Mouse (Mus musculus): ENCODE measurements around the gene Isoc2b. TPM values are rescaled to one million over a fixed set of nuclear protein-coding genes. Genes with fewer than 3 reads are reported as not detected.
A peak's percentile ranks its signal among the peaks of the same experiment; 100 is the strongest.
"Not testable (repeated sequence)": the region's sequence is repeated elsewhere in the genome, so short reads cannot be mapped to it uniquely, and the experiment has no call there.

The Isoc2b gene
- polyA plus RNA-seq, 1 experiment from 2014 or later, result 3.7 TPM

- Histone ChIP-seq H3K27ac (replicated peaks) (no peak overlapping the region), H3K9ac (replicated peaks) (no peak overlapping the region), H3K36me3 (peaks cover 9% of the 10 kb centered on the region; the same call in 1 of the 2 replicates), H3K9me3 (replicated peaks) (no peaks in the 10 kb centered on the region), H3K4me2 (no peak overlapping the region), H3K4me1 (no peaks in the 10 kb centered on the region), H3K27me3 (replicated peaks) (no peaks in the 10 kb centered on the region), H3K4me3 (replicated peaks) (no peak overlapping the region)
- 80% methylated on average over 6 of the region's 6 CpGs for WGBS
- ATAC-seq (ENCODE audit: low FRiP score), result no peak
These were observed 47.7 kb downstream of the Isoc2b start for GRCm38 (mm10) chr7:4822162-4822907.

- 84% methylated on average over 4 of the region's 4 CpGs for WGBS
- Histone ChIP-seq H3K4me2 (no peak overlapping the region), H3K9ac (replicated peaks) (no peak overlapping the region), H3K4me1 (no peaks in the 10 kb centered on the region), H3K9me3 (replicated peaks) (no peaks in the 10 kb centered on the region), H3K4me3 (replicated peaks) (no peak overlapping the region), H3K36me3 (peaks cover 3% of the 10 kb centered on the region; the same call in 1 of the 2 replicates), H3K27me3 (replicated peaks) (no peaks in the 10 kb centered on the region), H3K27ac (replicated peaks) (no peak overlapping the region)
- ATAC-seq (ENCODE audit: low FRiP score), result no peak
These were observed 48.4 kb downstream of the Isoc2b start for GRCm38 (mm10) chr7:4821690-4822089.

- not testable (repeated sequence) for H3K4me2 ChIP-seq; H3K27me3 ChIP-seq (replicated peaks); H3K36me3 ChIP-seq; H3K4me3 ChIP-seq (replicated peaks); ATAC-seq (ENCODE audit: low FRiP score); H3K27ac ChIP-seq (replicated peaks); H3K4me1 ChIP-seq; H3K9ac ChIP-seq (replicated peaks); H3K9me3 ChIP-seq (replicated peaks)
- 97% methylated on average over 7 of the region's 7 CpGs for WGBS
These were observed 49.1 kb downstream of the Isoc2b start for GRCm38 (mm10) chr7:4820925-4821324.

GRCm38 (mm10) chr7:4816559-4816958 is 53.5 kb downstream of the Isoc2b start:
- no peak overlapping the region for H3K9ac ChIP-seq (replicated peaks)
- H3K4me3 ChIP-seq (replicated peaks), result no peak overlapping the region
- H3K4me1 ChIP-seq, result peaks cover 7% of the 10 kb centered on the region
- no peaks in the 10 kb centered on the region for H3K9me3 ChIP-seq (replicated peaks)
- no peak overlapping the region for H3K4me2 ChIP-seq
- H3K27ac ChIP-seq (replicated peaks), result no peak overlapping the region
- no peaks in the 10 kb centered on the region for H3K36me3 ChIP-seq
- H3K27me3 ChIP-seq (replicated peaks), result no peaks in the 10 kb centered on the region
- ATAC-seq (ENCODE audit: low FRiP score), result no peak

- H3K9me3 ChIP-seq (replicated peaks), result no peaks in the 10 kb centered on the region
- H3K4me2 ChIP-seq, result peak overlapping the region; percentile 70
- no peak for ATAC-seq (ENCODE audit: low FRiP score)
- H3K4me3 ChIP-seq (replicated peaks), result peak overlapping the region; percentile 71
- peaks cover 29% of the 10 kb centered on the region for H3K4me1 ChIP-seq
- peak overlapping the region; percentile 24 for H3K9ac ChIP-seq (replicated peaks)
- H3K36me3 ChIP-seq, result peaks cover 17% of the 10 kb centered on the region
- WGBS, result 30% methylated on average over 8 of the region's 8 CpGs
- no peaks in the 10 kb centered on the region for H3K27me3 ChIP-seq (replicated peaks)
- H3K27ac ChIP-seq (replicated peaks), result peak overlapping the region; percentile 99
These were observed 56.8 kb downstream of the Isoc2b start for GRCm38 (mm10) chr7:4813105-4813791.

- ATAC-seq (ENCODE audit: low FRiP score), result peak; percentile 99
- peaks cover 21% of the 10 kb centered on the region for H3K36me3 ChIP-seq
- peak within 1 kb of the TSS; percentile 83 for H3K9ac ChIP-seq (replicated peaks)
- H3K27ac ChIP-seq (replicated peaks), result peak within 1 kb of the TSS; percentile 99
- H3K4me1 ChIP-seq, result peaks cover 29% of the 10 kb centered on the region
- under 1% methylated on average over 62 of the region's 62 CpGs for WGBS
- no peaks in the 10 kb centered on the region for H3K27me3 ChIP-seq (replicated peaks)
- H3K4me3 ChIP-seq (replicated peaks), result peak within 1 kb of the TSS; percentile 71
- H3K9me3 ChIP-seq (replicated peaks), result no peaks in the 10 kb centered on the region
- peak within 1 kb of the TSS; percentile 70 for H3K4me2 ChIP-seq
These were observed 57.6 kb downstream of the Isoc2b start, which contains the start of gene Ube2s for GRCm38 (mm10) chr7:4812303-4813104. Ube2s (minus strand) TSS chr7:4812590.

GRCm38 (mm10) chr7:4811842-4812302 is 58.2 kb downstream of the Isoc2b start:
- H3K4me3 ChIP-seq (replicated peaks), result peak overlapping the region; percentile 71
- peak overlapping the region; percentile 99 for H3K27ac ChIP-seq (replicated peaks)
- peaks cover 29% of the 10 kb centered on the region for H3K4me1 ChIP-seq
- no peaks in the 10 kb centered on the region for H3K9me3 ChIP-seq (replicated peaks)
- peaks cover 27% of the 10 kb centered on the region for H3K36me3 ChIP-seq
- 0% methylated on average over 28 of the region's 36 CpGs for WGBS
- ATAC-seq (ENCODE audit: low FRiP score), result 0 out of 2 replicates have a peak, but pooled peaks have one; percentile 0
- peak overlapping the region; percentile 83 for H3K9ac ChIP-seq (replicated peaks)
- H3K4me2 ChIP-seq, result peak overlapping the region; percentile 70
- no peaks in the 10 kb centered on the region for H3K27me3 ChIP-seq (replicated peaks)

- WGBS, result 37% methylated on average over 10 of the region's 10 CpGs
- H3K27ac ChIP-seq (replicated peaks); ATAC-seq (ENCODE audit: low FRiP score); H3K27me3 ChIP-seq (replicated peaks); H3K9me3 ChIP-seq (replicated peaks): not testable (repeated sequence)
- Histone ChIP-seq H3K36me3 (peaks cover 29% of the 10 kb centered on the region), H3K4me1 (peaks cover 29% of the 10 kb centered on the region), H3K4me2 (peak overlapping the region; percentile 70), H3K9ac (replicated peaks) (peak overlapping the region; percentile 83), H3K4me3 (replicated peaks) (peak overlapping the region; percentile 71)
These were observed 58.9 kb downstream of the Isoc2b start for GRCm38 (mm10) chr7:4811131-4811530.

GRCm38 (mm10) chr7:4806716-4807115 is 63.3 kb downstream of the Isoc2b start:
- 0 out of 2 replicates have a peak, but pooled peaks have one; percentile 32 for ATAC-seq (ENCODE audit: low FRiP score)
- no peaks in the 10 kb centered on the region for H3K27me3 ChIP-seq (replicated peaks)
- H3K27ac ChIP-seq (replicated peaks), result no peak overlapping the region
- H3K4me3 ChIP-seq (replicated peaks), result no peak overlapping the region
- WGBS, result 93% methylated on average over 7 of the region's 7 CpGs
- no peak overlapping the region for H3K9ac ChIP-seq (replicated peaks)
- H3K36me3 ChIP-seq, result peaks cover 46% of the 10 kb centered on the region
- H3K9me3 ChIP-seq (replicated peaks), result no peaks in the 10 kb centered on the region
- no peak overlapping the region for H3K4me2 ChIP-seq
- peaks cover 22% of the 10 kb centered on the region for H3K4me1 ChIP-seq

GRCm38 (mm10) chr7:4802247-4802646 is 67.8 kb downstream of the Isoc2b start:
- H3K36me3 ChIP-seq, result peaks cover 32% of the 10 kb centered on the region
- no peak overlapping the region for H3K4me2 ChIP-seq
- no peaks in the 10 kb centered on the region for H3K9me3 ChIP-seq (replicated peaks)
- no peak for ATAC-seq (ENCODE audit: low FRiP score)
- H3K9ac ChIP-seq (replicated peaks), result no peak overlapping the region
- no peak overlapping the region for H3K27ac ChIP-seq (replicated peaks)
- H3K4me1 ChIP-seq, result no peaks in the 10 kb centered on the region
- no peak overlapping the region for H3K4me3 ChIP-seq (replicated peaks)
- no peaks in the 10 kb centered on the region for H3K27me3 ChIP-seq (replicated peaks)

- Histone ChIP-seq H3K4me2 (no peak overlapping the region), H3K36me3 (peaks cover 41% of the 10 kb centered on the region), H3K4me3 (replicated peaks) (no peak overlapping the region), H3K4me1 (peaks cover 14% of the 10 kb centered on the region), H3K9me3 (replicated peaks) (no peaks in the 10 kb centered on the region), H3K9ac (replicated peaks) (no peak overlapping the region), H3K27me3 (replicated peaks) (no peaks in the 10 kb centered on the region), H3K27ac (replicated peaks) (peak overlapping the region; percentile 46; the same call in 1 of the 2 replicates)
- no peak for ATAC-seq (ENCODE audit: low FRiP score)
- 64% methylated on average over 7 of the region's 7 CpGs for WGBS
These were observed 74.2 kb downstream of the Isoc2b start for GRCm38 (mm10) chr7:4795767-4796433.

All from neural tube, embryonic 15.5 days (tissue).